Mouse (Mus musculus): ENCODE results near the gene Fam162a. TPM values are rescaled to one million over a fixed set of nuclear protein-coding genes. Genes with fewer than 3 reads are reported as not detected.

The Fam162a gene
- 77.8 TPM in 2 replicates for polyA plus RNA-seq (2012; rRNA removed)

GRCm38 (mm10) chr16:36071450-36072379, at the start of gene Fam162a, which contains the start of gene Ccdc58:
TSS of gene Fam162a (minus strand) at chr16:36071594.
TSS of gene Ccdc58 (plus strand) at chr16:36071685.

GRCm38 (mm10) chr16:36040640-36041624, 30.5 kb downstream of the Fam162a start, which contains the start of gene Wdr5b:
TSS of gene Wdr5b (plus strand) at chr16:36041190.

Other genes starting within 250 kb of the Fam162a start
- 1.4 and 2.1 TPM in 2 replicates for gene Parp14, start 200.1 kb downstream of the Fam162a start, polyA plus RNA-seq (2012; rRNA removed)
- 5.8 and 7.4 TPM in 2 replicates for gene Parp9, start 133.1 kb downstream of the Fam162a start, polyA plus RNA-seq (2012; rRNA removed)
- gene Dtx3l, start 132.4 kb downstream of the Fam162a start, polyA plus RNA-seq (2012; rRNA removed) = 2.4 and 3.4 TPM in 2 replicates
- 11.1 and 13.5 TPM in 2 replicates for gene Kpna1, start 92.8 kb downstream of the Fam162a start, polyA plus RNA-seq (2012; rRNA removed)
- 2.2 and 2.3 TPM in 2 replicates for gene Wdr5b, start 30.4 kb downstream of the Fam162a start, polyA plus RNA-seq (2012; rRNA removed)
- 63.0 and 68.6 TPM in 2 replicates for gene Ccdc58, start 91 bp upstream of the Fam162a start, polyA plus RNA-seq (2012; rRNA removed)
- not detected in 2 replicates for gene Csta1, start 59.6 kb upstream of the Fam162a start, polyA plus RNA-seq (2012; rRNA removed)
- 29.8 and 44.8 TPM in 2 replicates for gene Stfa2l1, start 85.2 kb upstream of the Fam162a start, polyA plus RNA-seq (2012; rRNA removed)
- gene Gm5483, start 112.6 kb upstream of the Fam162a start, polyA plus RNA-seq (2012; rRNA removed) = 78.4 and 119 TPM in 2 replicates
- 0.40 and 1.3 TPM in 2 replicates for gene Gm5416, start 138.8 kb upstream of the Fam162a start, polyA plus RNA-seq (2012; rRNA removed)
- 2.1 and 2.8 TPM in 2 replicates for gene 2010005H15Rik, start 149.9 kb upstream of the Fam162a start, polyA plus RNA-seq (2012; rRNA removed)
- gene Stfa1, start 205.4 kb upstream of the Fam162a start, polyA plus RNA-seq (2012; rRNA removed) = 108 and 154 TPM in 2 replicates